Mouse (Mus musculus) G1E (cell line): ENCODE results near the gene Als2cr12. TPM values are rescaled to one million over a fixed set of nuclear protein-coding genes. Genes with fewer than 3 reads are reported as not detected.
"Not testable (repeated sequence)": the region's sequence is repeated elsewhere in the genome, so short reads cannot be mapped to it uniquely, and the experiment has no call there.

ENCODE experiments used
- ATAC-seq: 2 replicates; pipeline ENCODE4 v1.8.0; 2016; ENCODE audit warnings: mild to moderate bottlenecking; ENCODE audit not compliant: insufficient number of reproducible peaks, poor library complexity, low FRiP score, severe bottlenecking; ENCODE audit errors: extremely low read depth
- DNase-seq: peaks from one replicate; pipeline ENCODE4 v3.0.0; 2012; ENCODE audit warnings: low spot score
- H3K27me3 ChIP-seq: 2 replicates; pipeline ENCODE4 v1.6.1; 2012; ENCODE audit warnings: mild to moderate bottlenecking, low read length, inconsistent platforms; ENCODE audit not compliant: insufficient read depth
- H3K36me3 ChIP-seq: replicated peaks from 2 replicates; pipeline ENCODE3; 2012; ENCODE audit warnings: mild to moderate bottlenecking, inconsistent platforms
- H3K4me1 ChIP-seq: 2 replicates; pipeline ENCODE4 v1.6.1; 2012; ENCODE audit warnings: low read depth, low read length, inconsistent platforms, mixed read lengths; ENCODE audit not compliant: insufficient read depth
- H3K4me3 ChIP-seq: 2 replicates; pipeline ENCODE4 v1.5.1; 2012; ENCODE audit warnings: low read depth, mild to moderate bottlenecking, inconsistent platforms, low read length, moderate library complexity, mixed read lengths
- H3K9me3 ChIP-seq: replicated peaks from 2 replicates; pipeline ENCODE4 v1.6.1; 2012; ENCODE audit warnings: inconsistent platforms
- CTCF ChIP-seq: IDR thresholded peaks from 2 replicates; pipeline ENCODE4 v1.5.1; 2012; ENCODE audit warnings: low read depth, low read length, inconsistent platforms, mixed read lengths
- GATA1 ChIP-seq: IDR thresholded peaks from 2 replicates; pipeline ENCODE4 v1.6.1; 2012; ENCODE audit warnings: borderline replicate concordance, low read length, inconsistent platforms, mixed read lengths
- GATA2 ChIP-seq: IDR thresholded peaks from 2 replicates; pipeline ENCODE4 v1.6.1; 2012; ENCODE audit warnings: low read depth, low read length, inconsistent platforms, borderline replicate concordance
- POLR2AphosphoS5 ChIP-seq: IDR thresholded peaks from 2 replicates; pipeline ENCODE4 v1.6.1; 2012; ENCODE audit warnings: low read depth, low read length, inconsistent platforms; ENCODE audit not compliant: insufficient replicate concordance
- TAL1 ChIP-seq: conservative IDR thresholded peaks from 2 replicates; pipeline ENCODE4 v1.6.1; 2012; ENCODE audit warnings: low read depth, low read length, inconsistent platforms, mixed read lengths
- polyA plus RNA-seq: library from polyadenylated mRNA; stranded (reverse); fragments of >175 nt; gene quantifications from 2 replicates; pipeline ENCODE4 v1.2.3, GENCODE M21; 2012
- total RNA-seq, 2 experiments: library from RNA; stranded (forward) in 1 of 2; stranded (reverse) in 1 of 2; fragments of 200-1000 nt in 1 of 2; fragments of >200 nt in 1 of 2; fragmentation: Nextera tagmentation in 1 of 2; gene quantifications; 2 replicates each; pipeline ENCODE4 v1.2.3; 2014 to 2017

Gene Als2cr12
- total and polyA plus RNA-seq, 3 experiments = 0.22 TPM; not detected in 2

DNA sequence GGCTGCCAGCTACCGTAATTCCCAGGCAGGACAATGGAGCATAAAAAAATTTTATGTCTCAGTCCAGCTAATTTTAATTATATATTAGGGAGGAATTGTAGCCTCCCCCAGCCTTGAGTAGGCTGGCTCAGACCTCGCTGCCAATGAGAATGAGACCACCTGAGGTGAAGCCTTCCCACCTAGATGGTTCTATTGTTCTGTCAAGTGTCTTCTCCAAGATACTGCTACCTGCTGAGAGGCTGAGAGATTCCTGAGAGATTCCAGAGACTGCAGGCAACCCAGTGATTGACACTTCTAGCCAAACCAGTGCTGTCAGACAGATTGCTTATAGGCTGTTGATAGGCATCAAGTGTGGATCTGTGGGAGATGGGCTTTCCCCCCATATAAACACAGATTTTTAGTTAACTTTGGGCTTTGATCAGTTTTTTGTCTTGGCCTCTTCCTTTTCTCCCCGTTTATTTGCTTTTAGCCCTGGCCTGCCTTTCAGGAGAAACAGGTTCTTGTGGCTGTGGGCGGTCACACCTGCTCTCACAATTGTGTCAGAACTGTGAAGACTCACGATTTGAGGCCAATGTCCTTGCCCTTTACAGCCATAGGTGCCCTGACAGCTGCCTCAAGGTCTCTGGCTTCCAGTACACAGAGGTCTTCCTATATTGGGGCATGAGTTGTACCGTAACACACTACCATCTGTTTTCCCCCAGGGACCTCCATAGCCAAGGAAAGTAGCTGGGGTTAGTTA lies 5.6 kb downstream of the Als2cr12 start:
- Histone ChIP-seq H3K9me3 (no peaks in the 10 kb centered on the region), H3K4me3 (no peak overlapping the region), H3K27me3 (peaks cover 19% of the 10 kb centered on the region), H3K4me1 (peaks cover 3% of the 10 kb centered on the region; the same call in 1 of the 2 replicates), H3K36me3 (no peaks in the 10 kb centered on the region)
- TF ChIP-seq POLR2AphosphoS5 = no peak
- no peak for TF ChIP-seq GATA2
- no peak for TF ChIP-seq GATA1
- TF ChIP-seq CTCF = no peak
- no peak for TF ChIP-seq TAL1
- no peak for DNase-seq
- no peak for ATAC-seq

DNA sequence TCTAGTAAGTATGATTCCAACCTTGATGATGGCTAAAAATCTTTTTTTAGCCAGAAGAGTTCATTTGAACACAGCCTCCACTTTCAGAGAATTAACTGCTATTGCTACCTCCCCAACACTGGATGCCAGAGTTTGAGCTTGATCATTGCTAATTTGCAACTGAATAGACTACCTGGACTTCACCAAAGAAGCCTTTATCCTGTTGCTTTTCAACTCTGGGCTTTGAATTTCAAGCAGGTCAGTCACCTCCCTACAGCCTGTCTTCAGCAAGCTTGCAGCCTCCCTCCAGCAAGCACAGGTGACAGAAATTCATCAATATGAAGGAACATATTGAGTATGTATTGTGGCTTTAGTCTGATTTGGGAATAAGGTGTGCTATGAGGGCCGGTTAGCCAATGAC lies 6.4 kb downstream of the Als2cr12 start:
- Histone ChIP-seq H3K4me1 (peaks cover 3% of the 10 kb centered on the region; the same call in 1 of the 2 replicates), H3K27me3 (peaks cover 19% of the 10 kb centered on the region), H3K9me3 (no peaks in the 10 kb centered on the region), H3K36me3 (no peaks in the 10 kb centered on the region), H3K4me3 (no peak overlapping the region)
- no peak for ATAC-seq
- TF ChIP-seq GATA1 = no peak
- TF ChIP-seq CTCF = no peak
- no peak for TF ChIP-seq GATA2
- no peak for TF ChIP-seq TAL1
- TF ChIP-seq POLR2AphosphoS5 = no peak
- no peak for DNase-seq

DNA sequence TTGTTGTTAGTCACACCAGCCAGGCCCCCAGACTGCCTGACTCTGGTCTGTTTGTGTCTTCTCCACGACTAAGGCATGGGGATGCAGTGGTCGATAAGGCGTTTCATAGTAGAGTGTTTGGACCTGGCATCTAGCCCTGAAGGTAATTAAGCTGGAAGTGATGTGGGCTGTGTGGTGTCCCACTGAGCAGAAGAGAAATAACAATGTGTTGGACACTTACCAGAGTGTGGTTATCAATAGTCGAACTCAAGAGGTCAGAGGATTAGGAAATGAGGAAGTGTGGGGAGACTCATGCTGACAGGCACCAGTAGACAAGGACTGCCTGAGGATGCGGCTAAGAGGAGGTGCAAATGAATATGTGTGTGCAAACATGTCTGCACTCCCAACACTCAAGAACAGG lies 17.4 kb downstream of the Als2cr12 start:
- not testable (repeated sequence) for DNase-seq, H3K4me3 ChIP-seq, H3K36me3 ChIP-seq, H3K9me3 ChIP-seq
- peaks cover 28% of the 10 kb centered on the region for H3K27me3 ChIP-seq
- H3K4me1 ChIP-seq = peaks cover 20% of the 10 kb centered on the region
- ATAC-seq = 0 out of 2 replicates have a peak, but pooled peaks have one; percentile 22

DNA sequence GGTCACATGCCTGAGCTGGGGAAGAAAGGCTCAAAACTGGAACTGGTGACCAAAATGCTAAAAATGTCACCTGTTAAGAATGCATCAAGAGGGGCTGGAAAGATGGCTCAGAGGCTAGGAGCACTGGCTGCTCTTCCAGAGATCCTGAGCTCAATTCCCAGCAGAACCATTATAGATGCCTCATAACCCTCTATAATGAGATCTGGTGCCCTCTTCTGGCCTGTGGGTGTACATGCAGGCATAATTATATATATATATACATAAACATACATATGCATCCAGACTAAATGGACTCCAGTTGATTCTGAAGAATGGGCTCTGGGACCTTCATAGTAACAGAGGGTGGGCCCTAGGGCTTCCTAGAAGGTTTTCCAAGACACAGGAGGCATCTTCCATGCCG lies 18.2 kb downstream of the Als2cr12 start:
- H3K4me3 ChIP-seq = no peak overlapping the region
- H3K36me3 ChIP-seq = no peaks in the 10 kb centered on the region
- H3K9me3 ChIP-seq = no peaks in the 10 kb centered on the region
- ATAC-seq (no peak), DNase-seq (no peak)
- peaks cover 28% of the 10 kb centered on the region for H3K27me3 ChIP-seq
- TF ChIP-seq GATA2 (no peak), TAL1 (no peak), GATA1 (no peak), CTCF (no peak; the same call in 1 of the 2 replicates), POLR2AphosphoS5 (no peak)
- peaks cover 20% of the 10 kb centered on the region for H3K4me1 ChIP-seq

DNA sequence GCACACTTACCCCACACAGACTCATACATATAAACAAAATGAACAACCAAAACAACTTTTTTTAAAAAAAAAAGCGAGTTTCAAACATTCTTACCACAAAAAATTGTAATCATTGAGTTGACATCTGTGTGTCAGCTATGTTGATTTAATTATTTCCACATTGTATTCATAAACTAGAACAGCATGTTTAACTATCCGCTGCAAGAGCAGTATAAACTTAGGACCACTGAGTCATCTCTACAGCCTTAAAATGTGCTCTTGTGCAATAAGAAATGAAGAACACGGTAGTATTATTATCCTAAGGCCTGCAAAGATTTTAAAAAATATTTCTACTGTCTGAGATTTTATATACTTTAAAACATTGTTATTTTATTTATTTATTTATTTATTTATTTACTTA lies 20.8 kb downstream of the Als2cr12 start:
- Histone ChIP-seq H3K27me3 (peaks cover 22% of the 10 kb centered on the region), H3K9me3 (no peaks in the 10 kb centered on the region), H3K4me1 (peaks cover 19% of the 10 kb centered on the region), H3K36me3 (no peaks in the 10 kb centered on the region), H3K4me3 (no peak overlapping the region)
- ATAC-seq (no peak), DNase-seq (no peak)
- TF ChIP-seq CTCF = no peak
- TF ChIP-seq GATA2 = no peak
- no peak for TF ChIP-seq POLR2AphosphoS5
- no peak for TF ChIP-seq TAL1
- TF ChIP-seq GATA1 = no peak

DNA sequence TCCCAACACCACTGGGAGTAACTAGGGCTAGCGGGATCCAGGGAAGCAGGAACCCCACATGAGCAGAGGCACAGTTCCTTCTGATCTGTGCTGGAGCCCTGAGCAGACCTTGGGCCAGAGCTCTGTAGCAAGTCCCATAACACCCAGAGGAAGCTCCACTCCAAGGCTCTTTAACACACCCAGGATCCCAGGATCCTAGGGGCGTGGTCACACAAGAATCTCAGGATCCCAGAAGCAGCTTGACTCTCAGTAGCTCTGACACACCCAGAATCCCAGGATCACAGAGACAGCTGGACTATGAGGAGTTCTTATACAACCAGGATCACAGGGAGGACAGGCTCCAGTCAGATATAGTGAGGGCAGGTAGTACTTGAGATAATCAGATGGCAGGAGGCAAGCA lies 23.7 kb downstream of the Als2cr12 start:
- Histone ChIP-seq H3K27me3 (peaks cover 26% of the 10 kb centered on the region), H3K36me3 (no peaks in the 10 kb centered on the region), H3K4me3 (no peak overlapping the region), H3K9me3 (no peaks in the 10 kb centered on the region), H3K4me1 (0 out of 2 replicates have a peak, but pooled peaks cover 2% of the 10 kb centered on the region)
- DNase-seq (no peak), ATAC-seq (no peak)
- TF ChIP-seq TAL1 = no peak
- no peak for TF ChIP-seq POLR2AphosphoS5
- TF ChIP-seq CTCF = no peak
- TF ChIP-seq GATA1 = no peak

DNA sequence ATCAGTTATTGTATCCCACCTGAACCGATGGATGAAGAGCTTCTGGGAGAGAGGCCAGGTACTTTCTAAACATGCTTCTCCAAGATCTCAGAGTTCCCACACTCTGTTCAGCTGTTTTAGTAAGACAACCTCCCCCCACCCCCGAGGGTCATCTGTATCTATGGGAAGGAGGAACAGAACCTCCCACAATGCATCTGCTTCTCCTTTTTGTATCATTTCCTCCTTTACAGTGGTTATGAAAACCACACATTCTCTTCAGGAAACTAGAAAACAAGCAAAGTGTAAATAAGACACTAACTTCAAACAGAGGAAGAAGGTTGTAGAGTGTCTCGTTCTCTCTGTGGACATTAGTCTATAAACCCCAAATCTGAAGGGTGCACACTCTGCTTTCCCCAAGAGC lies 26.2 kb downstream of the Als2cr12 start:
- ATAC-seq = not testable (repeated sequence)

More for the DNA sequence above, 26.2 kb downstream of the Als2cr12 start:
- DNase-seq, H3K9me3 ChIP-seq, H3K4me1 ChIP-seq, H3K4me3 ChIP-seq, H3K36me3 ChIP-seq: not testable (repeated sequence)
- H3K27me3 ChIP-seq = peaks cover 28% of the 10 kb centered on the region
